Mouse (Mus musculus) lung, adult 2 months (tissue): ENCODE data around the gene Osbpl9.

Experiments used
- CTCF ChIP-seq: fragments of 200-500 bp; IDR thresholded peaks from 2 replicates; pipeline ENCODE4 v1.5.1; 2011; ENCODE audit warnings: mild to moderate bottlenecking, low read length, control low read depth; ENCODE audit not compliant: insufficient read depth
- POLR2A ChIP-seq: fragments of 200-500 bp; IDR thresholded peaks from 2 replicates; pipeline ENCODE4 v1.6.1; 2011; ENCODE audit warnings: low read depth, mild to moderate bottlenecking, control low read depth, low read length, borderline replicate concordance; ENCODE audit errors: extremely low read depth

DNA sequence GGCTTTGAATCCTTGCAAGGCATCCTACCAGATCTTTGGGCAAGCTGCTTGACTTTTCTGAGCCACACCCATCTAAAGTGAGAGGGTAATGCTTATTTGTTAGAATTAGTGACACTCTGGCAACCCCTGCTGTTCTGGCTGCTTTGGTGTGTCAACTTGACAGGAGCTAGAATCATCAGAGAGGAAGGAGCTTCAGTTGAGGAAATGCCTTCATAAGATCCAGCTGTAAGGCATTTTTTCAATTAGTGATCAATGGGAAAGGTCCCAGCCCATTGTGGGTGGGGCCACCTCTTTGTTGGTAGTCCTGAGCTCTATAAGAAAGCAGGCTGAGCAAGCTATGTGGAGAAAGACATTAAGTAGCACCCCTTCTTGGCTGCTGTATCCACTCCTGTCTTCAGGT lies 39.1 kb upstream of the Osbpl9 start:
- no peak for TF ChIP-seq CTCF
- TF ChIP-seq POLR2A: no peak
